Mouse (Mus musculus) left cerebral cortex, adult 11 months (tissue): ENCODE data around the gene Asl.

ENCODE experiments used
- DNase-seq: peaks from one replicate; pipeline ENCODE4 v3.0.0; 2022; ENCODE audit warnings: low spot score

The Asl gene

GRCm38 (mm10) chr5:130003229-130003628 lies 25.8 kb downstream of the Asl start:
- DNase-seq, result no peak

- DNase-seq, result peak; percentile 71
Observed at GRCm38 (mm10) chr5:130002301-130003146, 26.5 kb downstream of the Asl start, which contains the start of gene Gusb. Gene Gusb, minus strand, starts transcription at chr5:130003049.

DNA sequence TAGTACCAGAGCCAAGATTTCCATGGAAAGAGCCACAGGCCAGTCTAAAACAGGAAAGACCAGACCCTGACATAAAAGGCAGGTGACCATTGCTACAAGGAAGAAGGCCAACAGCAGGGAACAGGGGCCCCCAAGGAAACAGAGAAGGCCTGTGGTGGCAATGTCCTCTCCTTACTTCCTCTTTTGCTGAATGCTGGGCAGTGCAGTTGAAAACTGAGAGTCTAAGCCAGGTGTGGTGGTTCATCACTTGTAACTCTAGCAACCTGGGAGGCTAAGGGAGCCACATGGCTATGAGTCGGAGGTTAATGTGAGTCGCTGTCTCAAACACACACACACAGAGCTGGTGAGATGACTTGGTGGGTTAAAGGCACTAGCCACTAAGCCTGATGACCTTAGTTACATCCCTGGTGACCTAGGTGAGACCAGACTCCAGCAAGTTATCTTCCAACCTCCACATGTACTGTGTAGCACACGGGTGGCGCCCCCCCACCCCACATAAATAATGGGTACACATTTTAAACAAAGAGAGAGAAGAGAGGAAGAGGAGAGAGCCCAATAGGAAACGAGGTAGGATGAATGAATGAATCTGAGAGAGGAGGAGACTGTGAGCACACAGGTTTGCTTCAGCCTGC lies 27.6 kb downstream of the Asl start:
- no peak for DNase-seq

DNA sequence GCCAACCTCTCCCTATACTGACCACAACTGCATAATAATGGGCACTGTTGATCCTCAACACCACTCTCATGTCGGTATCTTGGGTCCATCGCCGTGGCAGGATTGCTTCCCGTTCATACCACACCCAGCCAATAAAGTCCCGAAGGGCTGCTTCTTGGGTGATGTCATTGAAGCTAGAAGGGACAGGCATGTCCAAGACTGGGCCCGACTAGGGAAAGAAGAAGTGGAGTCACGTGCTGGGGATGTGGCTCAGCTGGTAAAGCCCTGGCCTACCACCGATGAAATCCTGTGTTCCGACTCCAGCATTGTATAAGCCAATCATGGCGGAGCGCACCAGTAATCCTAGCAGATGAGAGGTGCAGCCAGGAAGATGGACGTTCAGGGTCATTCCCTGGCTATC lies 28.3 kb downstream of the Asl start:
- DNase-seq, result no peak

DNA sequence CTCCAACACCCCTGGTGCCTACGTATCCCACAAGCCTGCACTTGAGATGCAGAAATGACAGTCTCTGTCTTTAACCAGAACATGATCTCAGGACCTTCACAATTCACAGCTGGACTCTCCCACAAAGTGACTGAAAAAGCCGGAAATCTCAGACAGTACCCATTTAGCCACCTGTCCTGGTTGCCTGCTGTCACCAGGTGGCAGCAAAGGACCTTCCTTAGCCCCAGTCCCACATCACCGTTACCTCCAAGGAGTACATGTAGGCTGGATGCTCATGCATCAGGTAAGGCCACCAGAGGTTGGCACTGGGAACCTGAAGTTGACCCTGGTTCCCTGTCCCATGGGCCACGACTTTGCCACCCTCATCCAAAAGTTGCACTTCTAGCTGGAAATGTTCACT lies 29.9 kb downstream of the Asl start:
- no peak for DNase-seq

- DNase-seq, result no peak
Observed at GRCm38 (mm10) chr5:129997700-129998099, 31.3 kb downstream of the Asl start.

GRCm38 (mm10) chr5:129994989-129995388 lies 34.1 kb downstream of the Asl start:
- no peak for DNase-seq

DNA sequence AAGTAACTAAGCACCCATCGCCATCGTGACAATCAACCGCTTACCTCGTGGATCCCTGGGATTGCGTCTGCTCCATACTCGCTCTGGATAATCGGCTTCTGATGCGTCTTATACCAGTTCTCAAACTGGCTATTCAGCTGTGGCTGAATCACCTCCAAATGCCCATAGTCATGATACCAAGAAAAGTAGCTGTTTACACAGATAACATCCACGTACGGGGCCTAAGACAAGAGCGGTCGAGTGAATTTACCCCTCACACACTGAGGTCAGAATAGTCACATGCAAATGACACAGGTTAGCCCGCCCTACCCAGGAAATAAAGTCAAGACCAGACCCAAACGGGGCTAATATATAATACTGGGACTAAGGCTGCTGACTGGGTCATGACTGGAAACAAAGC lies 35.7 kb downstream of the Asl start:
- DNase-seq, result no peak

DNA sequence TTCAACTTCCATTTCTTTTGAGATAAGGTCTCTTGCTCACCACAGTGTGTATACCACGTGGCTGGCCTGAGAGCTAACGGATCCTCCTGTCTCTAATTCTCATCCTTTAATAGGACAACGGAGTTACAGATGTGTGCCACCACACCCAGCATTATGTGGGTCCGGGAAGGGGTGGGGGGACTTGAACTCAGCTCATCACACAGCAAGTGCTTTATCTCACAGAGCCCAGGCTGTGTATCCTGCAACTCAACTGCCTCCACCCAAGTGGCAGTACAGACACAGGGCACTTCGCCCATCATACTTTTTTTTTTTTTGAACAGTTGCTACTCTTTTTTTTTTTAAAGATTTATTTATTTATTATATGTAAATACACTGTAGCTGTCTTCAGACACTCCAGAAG lies 37.1 kb downstream of the Asl start:
- no peak for DNase-seq

DNA sequence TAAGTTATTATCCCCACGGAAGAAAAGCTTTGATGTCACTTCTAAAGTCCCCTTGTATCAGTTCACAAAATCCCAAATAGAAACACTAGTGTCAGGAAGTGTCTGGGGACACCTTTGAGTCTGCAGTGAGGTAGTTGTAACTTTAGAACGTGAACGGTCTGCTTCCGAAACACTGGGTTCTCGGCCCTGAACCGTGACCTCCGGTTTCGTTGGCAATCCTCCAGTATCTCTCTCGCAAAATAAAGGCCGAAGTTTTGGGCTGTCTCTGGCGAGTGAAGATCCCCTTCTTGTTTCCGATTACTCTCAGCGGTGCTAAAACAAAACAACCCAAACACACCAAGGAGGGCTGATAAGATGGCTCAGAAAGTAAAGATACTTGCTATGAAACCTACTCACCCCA lies 39.7 kb downstream of the Asl start:
- no peak for DNase-seq

- no peak for DNase-seq
Observed at GRCm38 (mm10) chr5:129980216-129980615, 48.8 kb downstream of the Asl start.

DNA sequence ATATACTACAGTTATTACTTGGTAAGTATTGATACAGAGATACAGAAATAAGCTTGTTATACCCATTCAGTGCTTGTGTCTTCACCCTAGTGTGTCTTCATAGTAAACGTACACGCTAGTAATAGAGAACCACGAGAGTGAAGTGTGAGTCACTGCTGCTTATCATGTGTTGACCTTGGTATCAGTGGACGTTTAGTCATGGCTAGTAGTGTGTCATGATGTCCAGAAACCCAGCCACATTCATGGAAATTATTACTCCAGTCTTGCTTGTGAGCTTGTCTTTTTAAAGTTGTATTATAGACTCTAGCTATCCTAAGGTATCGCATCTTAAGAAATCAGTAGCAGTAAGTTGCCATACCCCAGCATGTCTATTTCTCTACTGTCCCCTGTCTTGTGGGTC lies 50.4 kb downstream of the Asl start:
- no peak for DNase-seq

DNA sequence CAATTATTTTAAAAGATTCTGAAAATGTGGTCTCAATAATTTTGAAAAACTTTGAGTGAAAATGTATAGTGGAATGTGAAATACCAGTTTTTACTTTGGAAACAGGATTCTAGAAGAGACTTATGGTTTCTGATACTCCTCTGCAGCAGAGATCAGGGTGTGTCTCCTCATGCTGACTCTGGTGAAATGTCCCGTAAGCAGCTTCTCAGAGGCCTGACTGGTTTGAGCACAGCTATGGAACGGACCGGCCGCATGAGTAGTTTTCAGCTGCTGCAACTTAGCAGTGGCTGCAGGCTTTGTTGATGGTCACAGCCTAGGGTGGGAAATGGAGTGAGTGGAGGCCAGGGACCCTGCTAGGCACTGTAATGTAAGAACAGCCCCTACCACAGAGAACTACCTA lies 51.3 kb downstream of the Asl start:
- no peak for DNase-seq

DNA sequence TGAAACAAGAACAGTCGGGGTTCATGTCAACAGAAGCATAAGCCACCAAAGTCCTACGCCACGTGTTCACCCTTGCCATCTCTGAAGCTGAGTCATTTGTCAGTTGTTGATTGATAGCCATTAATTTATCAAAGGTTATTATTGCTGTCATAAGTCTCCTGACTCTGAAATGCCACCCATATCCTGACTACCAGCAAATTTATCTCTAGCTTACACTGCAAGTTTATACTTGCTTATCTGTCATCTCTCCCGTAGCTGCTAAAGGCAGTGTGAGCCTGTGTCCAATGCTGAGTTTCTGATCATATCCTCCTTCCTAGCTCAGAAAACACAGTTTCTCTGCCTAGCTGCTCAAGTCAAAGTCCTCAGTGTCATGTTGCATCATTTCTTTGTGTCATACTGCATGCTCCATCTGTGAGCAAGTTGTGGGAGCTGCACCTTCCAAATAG lies 54.2 kb downstream of the Asl start:
- DNase-seq, result no peak

DNA sequence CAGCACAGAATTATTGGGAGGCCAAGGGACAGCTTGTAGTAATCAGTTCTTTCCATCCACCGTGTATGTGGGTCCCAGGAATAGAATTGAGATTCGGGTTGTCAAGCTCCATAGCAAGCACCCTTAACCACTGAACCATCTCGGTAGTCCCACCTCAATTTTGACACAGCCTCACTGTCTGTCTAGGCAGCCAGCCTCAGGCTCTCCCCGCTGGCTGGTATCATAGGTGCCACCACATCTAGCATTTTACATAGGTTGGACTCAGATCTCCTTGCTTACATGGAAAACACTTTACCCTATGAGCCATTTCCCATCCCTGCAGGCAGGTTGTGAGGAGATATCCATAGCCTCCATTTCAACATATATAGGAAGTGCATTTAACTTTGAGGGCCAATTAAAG lies 54.7 kb downstream of the Asl start:
- no peak for DNase-seq

DNA sequence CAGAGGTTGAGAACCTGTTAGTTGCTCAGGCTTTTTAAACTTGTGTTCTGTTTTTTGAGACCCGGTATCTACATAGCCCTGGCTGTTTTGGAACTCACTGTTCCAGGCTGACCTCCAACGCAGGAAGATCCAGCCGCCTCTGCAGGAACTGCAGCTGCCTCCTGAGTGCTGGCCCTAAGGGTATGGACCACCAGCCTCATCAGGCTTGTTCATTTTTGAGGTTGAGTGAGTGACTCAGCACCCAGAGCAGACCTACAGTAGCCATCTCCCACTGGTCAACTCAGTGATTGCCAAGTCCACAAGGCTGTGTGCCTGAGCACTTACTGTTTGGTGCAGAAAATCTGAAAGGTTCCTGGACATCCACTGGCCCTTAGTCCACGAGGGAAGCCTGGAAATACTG lies 57.6 kb downstream of the Asl start:
- no peak for DNase-seq

DNA sequence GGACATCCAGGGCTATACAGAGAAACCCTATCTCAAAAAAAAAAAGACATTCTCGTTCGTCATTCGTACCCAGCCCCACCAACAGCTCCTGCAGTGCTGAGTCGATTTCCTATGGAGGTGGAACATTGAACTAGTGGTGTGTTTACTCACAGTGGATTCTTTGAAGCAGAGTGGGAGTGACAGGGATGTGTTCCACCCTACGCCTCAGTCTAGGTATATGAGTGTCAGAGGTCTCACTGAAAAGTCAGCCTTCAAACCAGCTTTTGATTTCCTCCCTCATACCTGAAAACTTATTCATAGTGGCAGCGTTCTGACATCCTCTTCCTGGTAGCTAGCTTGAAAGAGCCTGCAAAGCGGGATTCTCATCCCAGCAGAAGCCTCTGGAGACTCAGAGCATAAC lies 60.6 kb downstream of the Asl start:
- no peak for DNase-seq

DNA sequence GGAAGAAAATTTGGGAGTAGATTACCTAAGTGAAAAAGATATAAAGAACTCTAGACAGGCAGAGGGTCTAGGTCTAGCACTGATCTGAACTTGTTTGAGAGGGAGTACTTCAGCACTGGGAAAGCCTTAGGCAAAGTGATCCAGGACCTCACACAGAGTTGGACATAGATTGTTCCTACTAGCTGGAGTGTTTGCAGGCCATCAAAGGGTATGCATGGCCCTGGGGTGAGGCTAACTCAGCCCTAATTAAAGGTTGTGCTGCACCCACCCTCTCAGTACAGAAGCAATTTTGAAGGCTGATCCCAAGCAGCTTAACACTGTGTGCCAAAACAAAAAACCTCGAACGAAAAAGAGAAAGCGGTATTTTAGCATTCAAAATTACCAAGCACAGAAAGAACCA lies 62.6 kb downstream of the Asl start:
- DNase-seq, result no peak

- DNase-seq, result no peak
Observed at GRCm38 (mm10) chr5:129963224-129963623, 65.8 kb downstream of the Asl start.
